Mouse (Mus musculus): ENCODE data around the gene Lnx1.

- TF ChIP-seq EP300 (IDR thresholded peaks at IDR 0.05; ENCODE audit: insufficient read depth, low read depth, low read length) (no peak), POLR2A (IDR thresholded peaks at IDR 0.05; ENCODE audit: insufficient read depth, low read length) (no peak), CTCF (IDR thresholded peaks at IDR 0.05; ENCODE audit: low read depth, low read length) (no peak)
These were observed 30.2 kb downstream of the Lnx1 start for GRCm38 (mm10) chr5:74672556-74672955.

Data from ES-Bruce4 (cell line).